Mouse (Mus musculus) thymus, adult 2 months (tissue): Measurements from ENCODE around the gene Mb21d2.

Experiments used
- CTCF ChIP-seq: fragments of 200-500 bp; IDR thresholded peaks from 2 replicates; pipeline ENCODE4 v1.5.1; 2012; ENCODE audit warnings: mild to moderate bottlenecking, control low read depth, low read length, moderate library complexity, borderline replicate concordance; ENCODE audit not compliant: control insufficient read depth, poor library complexity, insufficient read depth; ENCODE audit errors: extremely low read depth
- POLR2A ChIP-seq: fragments of 200-500 bp; IDR thresholded peaks from 2 replicates; pipeline ENCODE4 v1.6.1; 2012; ENCODE audit warnings: mild to moderate bottlenecking, low read length, control low read depth, moderate library complexity; ENCODE audit not compliant: control insufficient read depth, poor library complexity, insufficient read depth; ENCODE audit errors: extremely low read depth

DNA sequence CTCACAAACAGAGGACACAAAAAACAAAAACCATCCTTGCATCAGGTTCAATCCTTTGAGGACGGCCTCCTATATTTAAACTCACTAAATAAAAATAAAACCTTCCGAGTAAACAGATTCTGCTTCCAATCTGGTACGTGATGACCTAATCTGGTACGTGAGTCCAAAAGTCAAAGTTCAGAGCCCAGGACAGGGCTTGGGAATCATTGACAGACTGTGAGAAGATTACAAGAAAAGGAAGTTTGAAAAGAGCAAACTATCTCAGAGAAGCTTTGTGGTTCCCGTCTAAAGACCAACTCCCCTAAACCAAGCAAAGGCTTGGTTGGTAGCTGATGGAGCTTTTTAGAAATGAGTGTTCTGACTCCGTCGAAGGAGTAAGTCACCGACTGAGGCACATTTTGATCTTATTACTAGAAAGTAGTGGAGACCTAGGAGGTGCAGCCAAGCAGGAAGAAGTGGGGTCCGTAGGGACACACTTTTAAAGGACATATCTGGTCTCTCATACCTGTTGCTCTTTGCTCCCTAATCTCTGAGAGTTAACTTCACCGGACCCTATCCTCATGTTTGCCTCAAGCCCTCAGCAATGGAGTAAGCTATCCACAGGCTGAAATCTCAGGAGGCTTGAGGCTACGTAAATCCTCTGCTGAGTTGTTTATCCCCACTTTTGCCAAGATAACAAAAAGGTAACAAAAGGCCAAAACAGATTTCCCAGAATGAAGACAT is 23.7 kb downstream of the Mb21d2 start:
- TF ChIP-seq CTCF (no peak), POLR2A (no peak)
